Mouse (Mus musculus): ENCODE measurements around the gene Rfx8. TPM values are rescaled to one million over a fixed set of nuclear protein-coding genes. Genes with fewer than 3 reads are reported as not detected.

The Rfx8 gene
- polyA plus RNA-seq, 1 experiment from 2014 or later = 0.20 TPM

DNA sequence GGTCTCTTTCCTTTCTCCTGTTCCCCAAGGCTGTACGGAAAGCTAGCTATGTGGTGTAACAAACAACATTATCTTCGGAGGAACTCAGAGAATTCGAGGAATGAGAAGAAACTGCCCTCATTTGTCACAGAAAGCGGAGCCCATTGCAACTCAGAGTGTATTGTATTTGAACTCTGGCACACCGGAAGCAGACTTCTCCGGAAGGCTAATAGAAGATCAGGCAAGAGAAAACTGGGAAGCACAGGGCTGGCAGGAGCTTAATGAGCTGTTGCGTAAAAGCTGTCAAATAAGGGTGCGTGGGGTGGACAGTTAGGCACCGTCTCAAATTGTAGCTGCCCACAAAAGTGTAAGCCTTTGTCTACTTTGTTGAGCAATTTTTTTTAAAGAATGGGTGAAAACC lies 10.7 kb upstream of the Rfx8 start:
- Histone ChIP-seq H3K27me3 (ENCODE audit: low read depth, poor library complexity, severe bottlenecking) (peaks cover 16% of the 10 kb centered on the region; the same call in 1 of the 2 replicates), H3K9me3 (replicated peaks) (no peaks in the 10 kb centered on the region), H3K4me3 (no peak overlapping the region), H3K36me3 (no peaks in the 10 kb centered on the region), H3K27ac (replicated peaks) (no peak overlapping the region), H3K4me1 (peaks cover 29% of the 10 kb centered on the region)
- WGBS = 72% methylated on average over 9 of the region's 9 CpGs
- DNase-seq (ENCODE audit: low spot score) = no peak

- Histone ChIP-seq H3K4me3 (no peak overlapping the region), H3K4me1 (peaks cover 22% of the 10 kb centered on the region), H3K27me3 (ENCODE audit: low read depth, poor library complexity, severe bottlenecking) (peaks cover 16% of the 10 kb centered on the region; the same call in 1 of the 2 replicates), H3K27ac (replicated peaks) (no peak overlapping the region), H3K9me3 (replicated peaks) (no peaks in the 10 kb centered on the region), H3K36me3 (no peaks in the 10 kb centered on the region)
- 66% methylated on average over 5 of the region's 5 CpGs for WGBS
- DNase-seq (ENCODE audit: low spot score) = no peak
These were observed 10.1 kb upstream of the Rfx8 start for GRCm38 (mm10) chr1:39730868-39731267.

GRCm38 (mm10) chr1:39729919-39730318 lies 9.1 kb upstream of the Rfx8 start:
- Histone ChIP-seq H3K9me3 (replicated peaks) (no peaks in the 10 kb centered on the region), H3K4me1 (peaks cover 15% of the 10 kb centered on the region), H3K27me3 (ENCODE audit: low read depth, poor library complexity, severe bottlenecking) (peaks cover 16% of the 10 kb centered on the region; the same call in 1 of the 2 replicates), H3K4me3 (no peak overlapping the region), H3K36me3 (no peaks in the 10 kb centered on the region), H3K27ac (replicated peaks) (no peak overlapping the region)
- WGBS = 85% methylated on average over 6 of the region's 6 CpGs
- DNase-seq (ENCODE audit: low spot score) = no peak

DNA sequence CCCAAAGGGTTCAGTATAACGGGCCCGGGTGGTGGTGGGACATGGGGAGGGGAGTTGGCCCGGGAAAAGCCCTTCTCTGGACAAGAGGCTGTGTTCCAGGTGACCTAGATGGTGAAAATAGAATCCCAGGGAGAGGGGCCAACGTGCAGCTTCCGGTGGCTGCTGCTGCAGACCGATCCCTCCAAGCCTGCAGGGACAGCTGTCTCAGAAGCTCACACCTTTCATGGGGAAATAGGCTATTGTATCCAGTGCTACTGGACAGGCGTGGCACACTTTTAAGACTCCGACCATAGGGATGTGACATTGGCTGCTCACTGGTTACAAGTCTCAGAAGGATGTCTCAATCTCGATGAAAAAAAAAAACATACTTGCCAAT lies 542 bp upstream of the Rfx8 start:
- peak overlapping the region; percentile 93 for H3K27ac ChIP-seq (replicated peaks)
- no peaks in the 10 kb centered on the region for H3K9me3 ChIP-seq (replicated peaks)
- DNase-seq (ENCODE audit: low spot score) = no peak
- H3K4me1 ChIP-seq = peaks cover 13% of the 10 kb centered on the region
- 24% methylated on average over 9 of the region's 9 CpGs for WGBS
- no peaks in the 10 kb centered on the region for H3K36me3 ChIP-seq
- H3K27me3 ChIP-seq (ENCODE audit: low read depth, poor library complexity, severe bottlenecking) = peaks cover 6% of the 10 kb centered on the region; the same call in 1 of the 2 replicates
- H3K4me3 ChIP-seq = peak overlapping the region; percentile 76

DNA sequence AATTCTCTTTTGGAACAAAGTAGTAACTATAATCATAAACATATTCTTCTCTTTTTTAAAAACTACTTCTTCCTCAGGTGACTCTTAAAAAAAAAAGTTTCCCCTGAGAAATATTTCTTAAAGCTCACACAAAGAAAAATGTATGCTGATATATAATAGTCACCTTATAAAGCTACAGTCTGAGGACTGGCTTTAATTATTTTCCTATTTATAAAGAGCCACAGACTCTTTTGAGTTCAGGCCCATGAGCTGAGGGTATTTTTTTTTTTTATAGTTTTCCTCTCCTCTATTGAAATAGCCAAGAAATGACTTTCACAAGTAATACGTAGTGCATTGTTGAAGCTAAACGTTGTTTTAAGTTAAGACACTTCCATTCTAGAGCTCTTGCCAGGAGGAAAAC lies 611 bp downstream of the Rfx8 start:
- Histone ChIP-seq H3K36me3 (no peaks in the 10 kb centered on the region), H3K4me1 (peaks cover 13% of the 10 kb centered on the region), H3K9me3 (replicated peaks) (no peaks in the 10 kb centered on the region), H3K4me3 (peak overlapping the region; percentile 76), H3K27me3 (ENCODE audit: low read depth, poor library complexity, severe bottlenecking) (peaks cover 6% of the 10 kb centered on the region; the same call in 1 of the 2 replicates), H3K27ac (replicated peaks) (peak overlapping the region; percentile 93)
- DNase-seq (ENCODE audit: low spot score) = no peak
- WGBS = 42% methylated on average over 2 of the region's 2 CpGs

GRCm38 (mm10) chr1:39715551-39715950 lies 5.2 kb downstream of the Rfx8 start:
- H3K4me1 ChIP-seq = peaks cover 4% of the 10 kb centered on the region
- H3K9me3 ChIP-seq (replicated peaks) = no peaks in the 10 kb centered on the region
- H3K27me3 ChIP-seq (ENCODE audit: low read depth, poor library complexity, severe bottlenecking) = peaks cover 6% of the 10 kb centered on the region; the same call in 1 of the 2 replicates
- no peak overlapping the region for H3K4me3 ChIP-seq
- 92% methylated on average over 7 of the region's 7 CpGs for WGBS
- no peak overlapping the region for H3K27ac ChIP-seq (replicated peaks)
- no peak for DNase-seq (ENCODE audit: low spot score)
- no peaks in the 10 kb centered on the region for H3K36me3 ChIP-seq

DNA sequence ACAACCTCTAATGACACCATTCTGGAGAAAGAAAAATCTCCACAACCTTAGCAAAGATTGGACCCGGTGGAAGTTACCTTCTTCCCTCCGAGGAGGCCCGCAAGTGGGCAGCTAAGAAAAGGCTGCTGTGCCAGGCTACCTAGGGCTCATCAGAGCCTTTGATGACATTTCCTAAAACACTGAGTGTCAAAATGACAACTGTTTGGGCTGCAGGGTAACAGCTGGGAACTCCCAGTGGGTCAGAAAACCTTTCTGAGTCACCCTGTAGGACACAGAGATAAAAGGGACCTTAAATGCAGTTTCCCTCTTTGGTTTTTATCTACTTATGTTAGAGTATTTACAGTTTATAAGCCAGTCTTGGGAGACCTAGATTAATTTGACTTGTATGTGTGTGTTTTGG lies 6.1 kb downstream of the Rfx8 start:
- H3K27me3 ChIP-seq (ENCODE audit: low read depth, poor library complexity, severe bottlenecking) = peaks cover 6% of the 10 kb centered on the region; the same call in 1 of the 2 replicates
- no peaks in the 10 kb centered on the region; the same call in 1 of the 2 replicates for H3K4me1 ChIP-seq
- H3K27ac ChIP-seq (replicated peaks) = no peak overlapping the region
- 74% methylated on average over 3 of the region's 3 CpGs for WGBS
- no peak overlapping the region for H3K4me3 ChIP-seq
- H3K36me3 ChIP-seq = no peaks in the 10 kb centered on the region
- DNase-seq (ENCODE audit: low spot score) = no peak
- H3K9me3 ChIP-seq (replicated peaks) = no peaks in the 10 kb centered on the region

DNA sequence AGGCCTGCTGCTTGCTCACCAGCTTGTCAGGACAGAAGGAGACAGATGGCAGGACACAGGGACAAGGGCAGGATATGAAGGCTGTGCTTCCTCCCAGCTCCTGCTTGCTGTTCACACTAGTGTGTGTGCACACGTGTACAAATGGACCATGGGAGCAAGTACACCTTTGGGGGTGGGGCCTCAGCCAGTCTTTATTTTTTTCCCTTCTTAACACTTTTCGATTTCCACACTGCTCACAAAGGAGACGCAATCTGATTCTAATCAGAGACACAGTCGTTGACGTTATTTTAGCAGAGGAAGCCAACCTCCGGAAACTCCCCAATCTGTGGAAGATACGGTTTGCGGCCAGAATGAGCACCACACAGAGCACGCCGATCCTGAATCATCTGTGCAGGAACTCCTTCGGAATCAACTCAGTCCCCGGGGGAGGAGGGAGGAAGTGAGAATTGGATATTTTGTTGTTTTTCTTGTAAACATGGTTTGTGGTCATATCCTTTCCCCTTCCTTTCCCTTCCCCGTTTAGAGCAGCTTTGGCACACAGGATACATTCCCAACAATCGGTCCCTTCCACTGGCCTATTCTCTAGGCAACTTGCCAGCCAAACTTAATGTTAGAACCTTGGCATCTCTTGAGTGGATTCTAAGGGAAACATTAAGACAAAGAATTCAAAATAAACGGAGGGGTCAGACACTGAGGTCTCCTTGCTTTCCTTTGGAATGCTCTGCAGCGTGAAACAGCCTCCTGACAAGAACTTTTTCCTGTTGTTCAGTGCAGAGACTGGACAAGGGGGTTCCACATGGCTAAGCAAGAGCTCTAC lies 6.7 kb downstream of the Rfx8 start:
- Histone ChIP-seq H3K4me1 (no peaks in the 10 kb centered on the region; the same call in 1 of the 2 replicates), H3K9me3 (replicated peaks) (no peaks in the 10 kb centered on the region), H3K4me3 (no peak overlapping the region), H3K27ac (replicated peaks) (no peak overlapping the region), H3K27me3 (ENCODE audit: low read depth, poor library complexity, severe bottlenecking) (no peaks in the 10 kb centered on the region), H3K36me3 (no peaks in the 10 kb centered on the region)
- WGBS = 68% methylated on average over 16 of the region's 16 CpGs
- no peak for DNase-seq (ENCODE audit: low spot score)

GRCm38 (mm10) chr1:39713300-39713699 lies 7.5 kb downstream of the Rfx8 start:
- Histone ChIP-seq H3K9me3 (replicated peaks) (no peaks in the 10 kb centered on the region), H3K4me3 (no peak overlapping the region), H3K4me1 (no peaks in the 10 kb centered on the region; the same call in 1 of the 2 replicates), H3K27me3 (ENCODE audit: low read depth, poor library complexity, severe bottlenecking) (no peaks in the 10 kb centered on the region), H3K36me3 (no peaks in the 10 kb centered on the region), H3K27ac (replicated peaks) (no peak overlapping the region)
- no peak for DNase-seq (ENCODE audit: low spot score)
- 92% methylated on average over 8 of the region's 8 CpGs for WGBS

DNA sequence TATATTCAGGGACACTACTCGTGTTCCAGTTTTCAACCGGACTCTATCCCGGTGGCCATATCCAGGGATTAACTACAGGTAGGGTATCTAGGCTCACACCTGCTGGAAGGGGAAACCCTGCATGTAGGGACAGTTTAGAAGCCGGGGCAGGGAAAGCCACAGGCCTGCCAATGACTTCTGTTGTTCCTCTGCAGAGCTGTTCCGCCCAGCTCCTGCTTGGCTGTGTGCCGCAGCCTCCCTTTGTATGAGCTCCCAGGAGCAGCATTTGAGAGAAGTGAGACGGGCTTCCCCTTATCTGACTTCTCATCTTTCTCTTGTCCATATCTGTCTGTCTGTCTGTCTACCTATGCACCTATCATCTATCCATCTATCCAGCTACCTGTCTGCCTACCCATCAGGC lies 8.5 kb downstream of the Rfx8 start:
- Histone ChIP-seq H3K4me3 (no peak overlapping the region), H3K9me3 (replicated peaks) (no peaks in the 10 kb centered on the region), H3K27me3 (ENCODE audit: low read depth, poor library complexity, severe bottlenecking) (no peaks in the 10 kb centered on the region), H3K36me3 (no peaks in the 10 kb centered on the region), H3K4me1 (no peaks in the 10 kb centered on the region; the same call in 1 of the 2 replicates), H3K27ac (replicated peaks) (no peak overlapping the region)
- DNase-seq (ENCODE audit: low spot score) = no peak
- WGBS = 94% methylated on average over 7 of the region's 7 CpGs

GRCm38 (mm10) chr1:39710604-39711003 lies 10.2 kb downstream of the Rfx8 start:
- 80% methylated on average over 4 of the region's 4 CpGs for WGBS

DNA sequence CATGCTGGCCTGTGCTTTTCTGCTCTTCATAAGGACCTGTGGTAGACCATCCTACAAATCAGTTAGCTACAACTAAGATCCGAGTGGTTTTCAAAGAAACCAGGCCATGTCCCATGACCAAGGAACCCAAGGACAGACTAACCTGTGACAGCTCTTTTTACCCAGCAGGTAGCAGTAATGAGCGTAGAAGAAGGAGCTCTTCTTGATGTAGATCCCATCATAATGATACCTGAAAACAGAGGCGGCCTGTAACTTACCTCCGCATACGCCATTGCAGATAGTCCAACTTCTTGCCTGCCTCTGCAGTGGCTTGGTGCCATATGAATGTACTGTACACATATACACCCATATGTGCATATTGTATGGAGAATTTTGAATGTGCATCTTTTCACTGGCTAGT lies 10.8 kb downstream of the Rfx8 start:
- H3K9me3 ChIP-seq (replicated peaks) = no peaks in the 10 kb centered on the region
- H3K4me1 ChIP-seq = no peaks in the 10 kb centered on the region
- 96% methylated on average over 5 of the region's 5 CpGs for WGBS
- H3K4me3 ChIP-seq = no peak overlapping the region
- no peak overlapping the region for H3K27ac ChIP-seq (replicated peaks)
- no peak for DNase-seq (ENCODE audit: low spot score)
- no peaks in the 10 kb centered on the region for H3K27me3 ChIP-seq (ENCODE audit: low read depth, poor library complexity, severe bottlenecking)
- no peaks in the 10 kb centered on the region for H3K36me3 ChIP-seq

More at GRCm38 (mm10) chr1:39710604-39711003, 10.2 kb downstream of the Rfx8 start:
- no peak overlapping the region for H3K4me3 ChIP-seq
- no peaks in the 10 kb centered on the region for H3K36me3 ChIP-seq
- H3K4me1 ChIP-seq = no peaks in the 10 kb centered on the region; the same call in 1 of the 2 replicates
- no peak overlapping the region for H3K27ac ChIP-seq (replicated peaks)
- no peak for DNase-seq (ENCODE audit: low spot score)
- H3K27me3 ChIP-seq (ENCODE audit: low read depth, poor library complexity, severe bottlenecking) = no peaks in the 10 kb centered on the region
- H3K9me3 ChIP-seq (replicated peaks) = no peaks in the 10 kb centered on the region

DNA sequence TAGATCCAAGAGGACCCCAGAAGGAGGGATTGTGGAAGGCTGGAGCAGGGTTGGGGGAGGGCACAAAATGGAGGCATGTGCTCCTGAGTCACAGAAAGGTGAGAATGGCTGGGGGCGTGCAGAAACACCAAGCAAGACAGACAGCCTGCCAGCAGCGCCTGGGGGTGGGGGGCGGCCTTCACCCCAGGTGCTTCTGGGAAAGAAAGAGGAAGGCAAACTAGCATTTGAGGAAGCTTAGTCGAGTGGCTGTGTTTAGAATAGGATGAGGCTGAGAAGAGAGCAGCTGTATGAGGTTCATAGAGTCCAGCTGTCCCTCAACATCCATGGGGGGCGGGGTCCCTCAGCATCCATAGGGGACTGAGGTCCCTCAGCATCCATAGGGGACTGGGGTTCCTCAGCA lies 12.0 kb downstream of the Rfx8 start:
- DNase-seq (ENCODE audit: low spot score) = no peak
- H3K27me3 ChIP-seq (ENCODE audit: low read depth, poor library complexity, severe bottlenecking) = no peaks in the 10 kb centered on the region
- no peaks in the 10 kb centered on the region for H3K4me1 ChIP-seq
- no peak overlapping the region for H3K27ac ChIP-seq (replicated peaks)
- H3K9me3 ChIP-seq (replicated peaks) = no peaks in the 10 kb centered on the region
- H3K4me3 ChIP-seq = no peak overlapping the region
- H3K36me3 ChIP-seq = no peaks in the 10 kb centered on the region
- WGBS = 88% methylated on average over 5 of the region's 5 CpGs
